Mouse (Mus musculus) retina, postnatal 1 day (tissue): ENCODE measurements around the gene Chit1.
A peak's percentile ranks its signal among the peaks of the same experiment; 100 is the strongest.

Experiments used
- DNase-seq: peaks from one replicate; pipeline ENCODE4 v3.0.0-alpha.2; 2012

The Chit1 gene

DNA sequence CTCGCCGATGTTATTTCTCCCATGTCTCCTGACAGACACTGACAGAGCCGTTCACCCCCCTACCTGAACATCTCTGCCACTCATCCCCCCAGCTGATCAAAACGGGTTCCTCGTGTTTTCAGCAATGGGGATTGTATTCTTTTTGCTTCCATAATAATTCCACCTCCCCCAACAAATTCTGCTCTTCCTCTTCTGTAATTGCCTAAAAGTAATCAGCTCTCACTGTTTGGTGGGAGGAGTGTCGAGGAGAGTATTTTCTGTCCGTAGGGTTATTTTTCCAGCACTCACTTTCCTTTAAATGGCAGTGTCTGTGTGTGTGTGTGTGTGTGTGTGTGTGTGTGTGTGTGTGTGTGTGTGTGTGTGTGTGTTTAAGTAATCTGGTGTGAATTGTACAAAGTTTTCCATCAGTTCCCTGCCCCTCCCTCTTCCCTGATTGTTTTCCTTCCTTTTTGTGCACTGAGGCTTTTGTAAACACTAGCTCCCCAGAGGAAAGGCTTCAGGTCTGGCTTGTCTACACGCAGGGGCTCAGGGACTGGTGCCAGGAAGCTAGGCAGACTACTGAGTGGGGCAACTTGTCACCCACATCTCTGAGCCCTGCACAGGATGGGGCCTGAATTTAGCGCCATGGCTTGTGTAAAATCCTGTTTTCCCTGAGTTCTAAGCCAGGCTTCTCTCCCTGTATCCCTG is 31.4 kb upstream of the Chit1 start:
- DNase-seq = no peak

DNA sequence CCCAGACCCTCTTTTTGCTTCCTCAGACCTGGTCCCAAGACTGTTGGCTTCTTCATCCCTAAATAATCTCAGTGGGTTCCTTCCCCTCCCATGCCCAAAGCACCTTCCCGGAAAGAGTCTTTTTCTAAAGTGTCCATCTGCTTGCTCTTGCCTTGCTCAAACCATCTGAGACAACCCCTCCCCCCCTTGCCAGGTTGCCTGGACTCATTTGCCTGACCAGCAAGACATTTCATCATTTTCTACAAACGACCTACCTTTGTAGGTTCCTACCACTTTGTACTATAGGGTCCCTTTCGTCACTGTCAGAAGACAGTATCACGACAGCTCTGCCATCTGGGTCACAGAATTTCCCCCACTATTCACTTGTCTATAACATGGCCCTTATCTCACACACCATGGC is 30.6 kb upstream of the Chit1 start:
- DNase-seq = no peak

DNA sequence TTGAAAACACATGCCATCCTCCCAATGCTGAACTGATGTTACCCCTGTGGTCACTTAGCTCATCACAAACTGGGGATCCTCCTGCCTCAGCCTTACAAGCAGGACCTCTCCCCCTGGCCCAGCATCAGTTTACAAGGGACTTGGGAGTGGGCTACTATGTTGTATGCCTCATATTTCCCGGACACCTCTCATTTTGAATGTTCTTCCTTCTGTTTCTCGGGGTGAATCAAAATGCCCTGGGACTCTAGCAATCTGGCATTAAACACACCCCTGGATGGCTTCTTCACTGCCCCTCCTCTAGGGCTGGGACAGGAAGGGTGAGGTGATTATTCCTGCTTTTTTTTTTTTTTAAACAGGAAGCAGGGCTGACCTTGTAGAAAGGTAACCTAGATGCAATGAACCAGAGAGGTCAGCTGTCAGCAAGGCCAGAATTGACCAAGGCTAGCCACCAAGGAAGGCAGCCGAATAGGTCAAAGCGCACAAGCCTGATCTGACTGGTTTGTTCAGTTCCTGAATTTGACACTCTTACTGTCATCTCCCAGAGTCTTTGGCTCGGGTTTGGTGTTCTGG is 30.1 kb upstream of the Chit1 start:
- no peak for DNase-seq

DNA sequence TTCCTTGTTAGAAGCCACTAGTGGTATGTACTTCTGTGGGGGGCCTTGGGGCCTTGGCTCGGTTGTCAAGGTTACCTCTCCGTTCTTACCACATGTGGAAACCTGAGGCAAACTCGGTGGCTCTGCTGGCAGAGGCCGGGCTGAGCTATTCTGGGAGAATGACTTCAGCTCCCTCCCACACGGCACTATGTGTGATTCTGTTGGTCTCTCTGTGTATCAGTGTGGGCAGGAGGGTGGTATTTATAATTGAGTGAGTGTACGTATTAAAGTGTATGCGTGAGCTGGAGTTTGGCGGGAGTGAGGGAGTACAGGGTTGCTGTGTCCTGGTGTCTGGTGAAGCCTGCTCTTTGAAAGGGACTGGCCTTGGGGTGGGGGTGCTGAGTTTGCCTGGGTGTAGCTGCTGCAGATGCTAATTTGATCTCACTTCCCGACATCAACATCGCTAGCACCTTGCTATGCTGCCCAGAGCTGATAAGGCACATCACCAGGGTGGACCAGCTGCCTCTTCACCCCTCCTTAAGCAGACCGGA is 28.0 kb upstream of the Chit1 start:
- DNase-seq = no peak

DNA sequence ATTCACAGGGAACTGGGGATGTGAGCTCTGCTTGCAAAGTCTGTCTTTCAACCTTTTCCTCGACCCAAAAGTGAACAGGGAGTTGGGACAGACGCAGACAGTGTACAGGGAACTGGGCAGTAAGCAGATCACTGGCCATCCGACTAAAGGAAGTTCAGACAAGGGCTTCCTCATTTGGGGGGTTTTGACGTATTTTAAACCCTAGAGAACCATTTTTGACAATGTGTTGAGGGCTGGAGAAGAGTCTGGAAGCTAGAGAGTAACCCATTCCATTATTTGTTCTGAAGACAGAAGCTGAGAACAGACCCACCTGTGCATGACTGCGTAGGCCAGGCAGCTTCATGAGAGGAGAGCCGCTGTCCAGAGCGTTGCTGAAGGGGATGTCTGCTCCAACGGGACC is 27.4 kb upstream of the Chit1 start:
- DNase-seq = no peak

DNA sequence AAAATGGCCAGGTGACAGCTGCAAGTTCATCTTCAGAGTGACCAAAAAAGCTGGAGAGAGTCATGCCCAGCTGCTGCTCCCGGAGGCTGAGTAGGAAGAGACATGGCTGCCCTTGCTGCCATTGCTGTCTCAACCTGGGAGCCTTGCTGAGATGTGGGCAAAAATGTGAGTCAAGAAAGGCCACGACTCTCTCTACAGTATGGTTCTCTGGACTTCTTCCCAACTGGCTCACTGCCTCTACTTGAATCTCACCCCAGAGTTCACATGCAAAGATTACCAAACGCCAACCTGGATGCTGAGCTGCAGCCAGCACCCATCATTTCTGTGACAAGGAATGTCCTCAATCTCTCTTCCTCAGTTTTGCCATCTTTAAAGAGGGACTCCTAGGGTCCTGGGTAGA is 26.9 kb upstream of the Chit1 start:
- DNase-seq = no peak

DNA sequence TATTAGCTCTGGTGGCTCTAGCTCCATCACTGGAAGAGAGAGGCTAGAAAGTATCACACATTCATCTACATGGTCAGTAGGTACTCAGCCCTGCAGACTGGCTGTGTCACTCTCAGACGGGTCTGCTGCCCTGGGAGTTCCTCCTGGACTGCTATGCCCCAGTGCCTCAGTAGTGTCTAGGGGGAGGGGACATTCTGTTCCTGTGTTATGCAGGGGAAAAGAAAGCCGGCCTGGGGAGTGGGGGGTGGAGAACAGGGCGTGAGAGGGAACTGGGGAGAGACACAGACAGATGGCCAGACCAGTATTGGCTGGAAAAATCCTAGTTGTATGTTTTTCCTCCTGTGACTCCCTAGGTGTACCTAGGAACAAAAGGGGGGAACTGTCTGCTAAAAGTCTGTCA is 25.0 kb upstream of the Chit1 start:
- DNase-seq = no peak

DNA sequence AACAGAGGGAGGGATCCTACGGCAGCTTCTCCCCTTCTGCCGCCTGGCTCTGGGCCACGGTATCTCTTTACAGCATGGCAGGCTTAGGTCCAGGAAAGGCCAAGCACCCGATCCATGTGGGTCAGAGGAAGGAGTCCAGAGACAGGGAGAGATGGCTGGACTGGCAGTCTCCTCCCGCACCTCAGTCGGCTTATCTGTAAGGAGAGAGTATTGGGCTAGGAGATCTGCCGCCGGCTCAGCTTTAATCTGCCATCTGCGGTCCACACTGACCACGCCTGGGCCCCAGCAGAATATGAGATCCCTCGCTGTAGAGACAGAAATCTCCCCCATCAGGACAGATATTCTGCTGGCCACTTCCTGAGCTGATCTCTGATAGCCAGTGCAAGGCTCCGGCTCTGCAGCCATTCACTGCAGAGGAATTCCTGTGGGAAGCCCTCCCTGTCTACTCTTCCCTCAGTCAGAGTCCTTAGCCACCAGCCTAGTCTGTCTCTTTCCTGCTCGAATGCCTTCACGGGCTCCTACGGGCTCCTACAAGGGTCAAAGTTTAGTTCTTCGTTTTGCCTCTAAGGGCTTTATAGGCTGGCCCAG is 24.1 kb upstream of the Chit1 start:
- peak; percentile 67 for DNase-seq

DNA sequence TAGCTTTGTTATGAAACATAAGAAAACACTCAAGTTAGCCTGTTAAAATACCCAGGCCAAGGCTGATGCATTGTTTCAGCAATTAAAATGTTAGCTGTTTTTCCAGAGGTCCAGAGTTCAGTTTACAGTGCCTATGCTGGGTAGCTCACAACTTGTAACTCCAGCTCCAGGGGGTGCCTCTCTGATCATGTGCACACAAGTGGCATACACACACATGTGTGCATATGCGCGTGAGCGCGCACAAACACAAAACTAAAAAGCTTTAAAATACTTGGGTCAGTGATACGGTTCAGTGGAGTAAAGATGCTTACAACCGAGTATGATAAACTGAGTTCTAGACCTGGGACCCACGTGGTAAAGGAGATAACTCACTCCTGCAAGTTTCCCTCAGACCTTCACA is 22.0 kb upstream of the Chit1 start:
- no peak for DNase-seq

DNA sequence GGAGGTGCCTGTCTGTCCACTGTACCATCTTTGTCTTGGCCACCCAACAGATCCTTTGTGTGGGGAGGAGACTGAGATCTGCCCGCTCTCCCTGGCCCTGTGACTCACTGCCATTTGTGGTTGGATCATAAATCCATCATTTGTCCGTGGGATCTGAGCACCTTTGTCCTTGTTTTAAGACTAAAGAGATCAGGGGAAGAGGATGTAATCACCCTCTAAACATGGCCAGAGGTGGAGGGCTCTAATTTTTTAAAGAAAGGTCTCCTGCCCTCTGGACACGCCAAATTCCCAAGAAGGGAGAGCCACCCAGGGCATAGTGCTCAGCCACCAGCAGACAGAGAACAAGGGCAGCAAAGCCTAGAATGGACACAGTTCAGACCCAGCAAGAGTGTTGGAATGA is 19.2 kb upstream of the Chit1 start:
- no peak for DNase-seq

DNA sequence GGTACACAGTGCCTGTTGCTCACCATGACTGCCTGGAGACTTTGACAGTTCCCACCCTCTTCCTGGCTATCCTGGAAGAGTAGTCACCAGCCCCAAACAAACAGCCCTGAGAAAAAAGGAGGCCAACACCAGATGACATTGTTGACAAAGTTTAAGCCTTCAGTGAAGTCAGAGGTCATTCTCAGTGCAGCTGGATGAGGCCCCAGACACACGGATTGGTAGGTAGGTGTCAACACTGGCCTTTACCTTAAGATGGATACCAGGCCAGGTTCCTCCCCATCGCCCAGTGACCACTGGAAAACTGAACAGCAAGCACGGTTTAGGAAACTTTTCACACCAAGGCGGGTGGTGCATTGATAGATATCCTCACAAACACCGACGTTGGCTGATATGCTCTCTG is 18.7 kb upstream of the Chit1 start:
- no peak for DNase-seq

DNA sequence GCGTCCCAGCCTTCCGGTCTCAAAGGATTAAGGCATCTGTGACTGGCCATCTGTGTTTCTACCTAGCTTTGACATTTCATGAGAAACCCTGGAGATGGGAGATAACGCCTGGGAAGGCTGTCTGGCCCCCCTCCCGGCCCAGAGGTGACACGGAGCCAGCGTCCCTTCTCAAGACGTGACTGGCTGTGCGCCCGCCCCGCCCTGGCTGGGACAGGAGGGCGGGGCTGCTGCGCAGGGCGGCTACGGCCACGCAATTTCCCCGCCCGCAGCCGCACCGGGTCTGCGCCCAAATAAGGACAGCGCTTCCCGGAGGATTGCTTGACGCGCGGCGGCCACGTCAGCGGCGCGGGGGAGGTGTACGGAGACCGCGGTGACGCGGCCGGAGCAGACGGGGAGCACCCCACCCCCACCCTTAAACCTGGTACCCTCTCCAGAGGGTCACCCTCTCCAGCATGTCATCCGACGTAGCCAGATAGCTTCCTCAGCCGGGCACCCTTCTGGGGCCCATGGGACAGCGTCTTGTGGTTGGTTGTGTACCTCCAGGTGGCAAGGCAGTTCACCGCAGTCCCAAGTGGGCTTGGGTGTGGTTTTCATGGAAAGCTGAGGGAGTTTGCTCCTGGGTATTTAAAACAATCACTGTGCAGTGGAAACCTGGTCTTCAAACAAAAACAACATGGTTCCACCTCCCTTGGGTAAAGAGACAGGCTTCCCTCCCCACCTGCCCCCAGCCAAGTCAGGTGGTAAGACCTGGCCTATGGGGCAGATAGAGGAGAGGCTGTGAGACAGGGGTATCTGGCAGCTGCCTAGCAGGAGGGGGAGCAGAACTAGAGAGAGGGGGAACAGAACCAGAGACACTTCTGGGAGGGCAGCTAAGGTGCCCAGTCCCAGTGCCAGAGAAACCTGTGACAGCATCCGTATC is 17.9 kb upstream of the Chit1 start:
- peak; percentile 93 for DNase-seq

DNA sequence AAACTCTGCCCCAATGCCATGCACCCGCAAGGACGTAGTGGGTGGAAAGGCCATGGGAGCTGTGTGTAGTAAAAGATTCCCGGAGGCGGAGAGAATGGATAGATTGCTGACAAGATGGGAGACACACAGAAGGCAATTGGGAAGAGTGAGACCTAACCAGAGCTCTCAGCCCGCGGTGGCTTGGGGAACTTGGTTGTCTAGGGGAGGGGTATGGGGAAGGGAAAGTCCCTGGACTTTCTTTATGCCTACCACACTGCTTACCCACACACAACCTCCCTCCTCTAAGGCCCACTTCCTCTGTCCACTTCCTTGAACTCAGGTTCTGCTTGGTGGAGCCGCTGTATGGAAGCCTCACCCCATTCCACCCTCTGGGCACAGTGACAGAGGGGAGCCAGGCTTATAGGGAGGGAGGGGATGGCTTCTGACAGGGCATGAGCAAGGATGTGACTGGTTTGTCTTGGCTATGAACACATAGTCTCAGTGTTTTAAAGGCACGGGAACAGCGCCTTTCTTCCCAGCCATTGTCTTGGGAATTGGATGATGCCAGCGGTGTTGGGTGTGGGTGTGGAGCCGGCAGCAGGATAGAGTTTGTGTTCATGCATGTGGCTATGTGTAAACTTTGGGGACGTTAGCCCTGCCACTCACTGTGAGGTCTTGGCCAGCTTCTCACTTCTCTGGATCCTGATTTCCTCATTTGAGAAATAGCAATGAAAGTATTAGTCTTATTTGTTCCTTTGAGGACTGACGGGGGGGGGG is 17.1 kb upstream of the Chit1 start:
- DNase-seq = no peak

DNA sequence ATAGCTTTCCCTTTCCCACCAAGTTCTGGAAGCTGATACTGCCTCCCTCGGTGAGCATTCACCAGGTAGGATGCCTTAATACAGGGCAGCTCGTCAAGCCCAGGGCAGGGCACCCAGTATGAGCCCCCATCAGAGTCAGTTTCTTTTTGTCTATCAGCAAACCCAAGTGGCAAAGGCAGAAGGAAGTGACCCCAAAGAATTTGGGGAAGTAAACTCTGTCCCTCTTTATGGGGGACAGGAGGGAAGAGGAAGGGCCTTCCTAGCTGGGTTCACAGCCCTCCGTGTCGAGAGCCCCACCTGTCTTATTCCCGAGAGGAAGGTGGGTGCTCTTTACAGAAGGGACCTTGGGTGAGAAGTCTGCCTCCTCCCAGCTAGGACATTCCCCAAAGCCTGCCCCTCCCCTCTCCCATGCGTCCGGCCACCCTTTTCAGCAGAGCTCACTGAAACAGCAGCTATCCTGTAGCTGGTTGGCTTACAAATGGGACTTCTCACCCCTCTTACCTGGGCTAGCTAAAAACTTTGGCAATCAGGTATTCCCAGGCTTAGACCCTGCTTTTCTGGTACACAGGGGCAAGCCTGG is 15.9 kb upstream of the Chit1 start:
- no peak for DNase-seq

DNA sequence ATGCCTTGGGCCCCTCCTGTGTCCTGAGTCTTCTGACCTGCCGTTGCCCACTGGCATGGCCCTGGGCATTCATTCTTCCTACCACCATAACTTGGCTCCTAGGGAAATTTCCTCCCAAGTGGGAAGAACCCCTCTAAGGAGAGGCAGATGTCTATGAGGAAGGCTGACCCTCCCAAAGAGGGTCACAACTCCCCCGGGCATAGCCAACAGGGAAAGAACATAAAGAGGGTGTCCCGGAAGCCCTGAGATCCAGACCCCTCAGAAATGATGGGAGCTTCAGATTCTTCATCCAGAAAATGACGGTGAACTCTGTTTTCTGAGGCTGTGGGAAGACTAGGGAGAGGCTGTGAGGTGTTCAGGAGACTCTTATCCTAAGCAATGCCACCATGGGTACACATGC is 15.3 kb upstream of the Chit1 start:
- DNase-seq = no peak

DNA sequence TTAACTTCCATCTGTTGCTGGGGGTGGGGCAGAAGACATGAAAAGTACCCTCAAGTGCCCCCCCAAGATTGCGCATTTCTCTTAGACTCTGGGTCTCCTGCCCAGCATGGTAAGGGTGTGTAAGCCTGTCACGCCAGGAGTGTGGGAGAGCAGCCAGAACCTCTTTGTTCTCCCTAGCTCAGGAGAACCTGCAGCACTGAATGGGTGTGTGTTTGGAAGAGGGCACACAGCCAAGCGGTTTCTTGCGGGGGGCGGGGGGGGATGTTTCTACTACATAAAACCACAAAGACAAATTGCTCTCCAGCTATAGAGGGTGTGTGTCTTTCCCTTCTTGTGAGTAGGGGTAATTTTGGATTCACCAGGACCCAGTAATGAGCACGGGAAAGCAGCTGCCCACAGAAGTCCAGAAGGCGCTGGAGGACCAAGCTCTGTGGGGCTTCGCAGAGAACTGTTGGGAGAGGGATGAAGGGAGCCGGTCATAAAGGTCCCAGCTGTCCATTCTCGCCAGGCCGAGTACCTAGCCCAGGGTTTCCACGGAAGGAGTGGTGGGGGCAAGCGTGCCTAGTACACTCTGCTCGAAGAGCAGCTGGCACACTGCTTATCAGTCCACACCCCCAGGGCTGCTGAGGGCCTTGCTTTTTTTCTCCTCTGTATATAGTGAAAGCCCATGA is 14.6 kb upstream of the Chit1 start:
- peak; percentile 86 for DNase-seq

DNA sequence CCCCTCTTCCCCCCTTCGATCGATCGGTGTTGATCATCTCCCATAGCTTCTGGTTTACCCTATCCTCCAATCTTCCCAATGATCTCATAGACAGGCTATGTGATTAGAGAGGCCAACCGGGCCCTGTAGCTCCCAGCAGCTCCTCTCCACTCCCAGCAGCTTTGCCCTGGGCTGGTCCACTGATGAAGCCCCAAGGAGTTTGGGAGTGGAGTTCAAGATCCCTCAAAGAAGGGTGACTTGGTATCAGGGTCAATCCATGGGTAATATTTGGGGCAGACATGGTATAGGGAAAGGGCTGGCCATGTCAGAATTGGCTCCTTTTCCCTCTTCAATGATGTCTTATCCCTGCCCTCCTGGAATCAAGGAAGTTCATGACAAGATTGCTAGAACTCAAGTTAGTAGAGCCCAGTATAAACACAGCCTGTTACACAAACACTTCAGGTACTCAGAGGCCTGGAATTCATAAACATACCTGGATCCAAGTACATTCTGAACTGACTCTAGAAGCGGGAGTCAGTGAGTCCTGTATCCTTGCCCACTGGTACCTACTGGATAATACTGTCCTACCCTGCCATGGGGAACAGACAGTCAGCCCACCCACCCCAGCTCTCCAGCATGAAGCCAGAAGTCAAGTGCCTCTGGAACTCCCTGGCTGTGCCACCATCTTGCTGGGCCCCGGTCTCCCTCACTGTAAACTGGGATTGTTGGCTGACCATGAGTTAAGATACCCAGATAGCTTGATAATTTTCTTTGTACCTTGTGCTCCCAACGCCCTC is 13.8 kb upstream of the Chit1 start:
- no peak for DNase-seq

DNA sequence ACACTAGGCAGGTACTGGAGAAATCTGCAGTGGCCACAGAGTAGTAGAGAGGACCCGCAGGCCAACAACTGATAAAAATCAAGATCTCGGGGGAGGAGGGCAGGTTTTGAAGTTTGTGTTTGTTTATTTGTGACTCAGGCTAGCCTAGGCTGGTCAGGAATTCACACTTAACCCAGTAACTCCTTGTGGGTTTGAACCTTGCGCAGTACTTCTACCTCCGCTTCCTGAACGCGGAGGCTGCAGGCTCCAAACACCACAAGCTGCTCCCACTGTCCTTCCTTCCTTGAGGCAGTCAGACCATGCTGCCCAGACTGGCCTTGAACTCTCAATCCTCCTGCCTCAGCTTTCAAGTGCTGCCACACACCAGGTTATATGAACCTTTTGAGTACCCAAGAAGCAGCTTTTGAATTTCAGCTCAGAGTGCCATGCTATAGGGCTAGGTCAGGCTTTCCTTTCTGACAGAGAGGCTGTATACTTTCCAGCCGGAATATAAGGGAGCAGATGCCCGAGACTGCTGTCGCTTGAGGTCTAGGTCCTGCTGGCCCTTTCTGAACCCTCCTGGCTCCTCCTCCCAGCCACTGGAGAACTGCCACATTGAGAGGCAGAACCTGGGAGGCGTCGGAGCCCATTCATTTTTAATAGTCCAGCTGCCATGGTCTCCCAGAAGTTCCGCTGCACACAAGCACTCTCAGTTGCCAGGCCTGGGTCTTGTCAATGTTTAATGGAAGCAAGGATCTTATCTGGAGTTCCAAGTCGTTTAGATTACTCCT is 12.9 kb upstream of the Chit1 start:
- peak; percentile 32 for DNase-seq

DNA sequence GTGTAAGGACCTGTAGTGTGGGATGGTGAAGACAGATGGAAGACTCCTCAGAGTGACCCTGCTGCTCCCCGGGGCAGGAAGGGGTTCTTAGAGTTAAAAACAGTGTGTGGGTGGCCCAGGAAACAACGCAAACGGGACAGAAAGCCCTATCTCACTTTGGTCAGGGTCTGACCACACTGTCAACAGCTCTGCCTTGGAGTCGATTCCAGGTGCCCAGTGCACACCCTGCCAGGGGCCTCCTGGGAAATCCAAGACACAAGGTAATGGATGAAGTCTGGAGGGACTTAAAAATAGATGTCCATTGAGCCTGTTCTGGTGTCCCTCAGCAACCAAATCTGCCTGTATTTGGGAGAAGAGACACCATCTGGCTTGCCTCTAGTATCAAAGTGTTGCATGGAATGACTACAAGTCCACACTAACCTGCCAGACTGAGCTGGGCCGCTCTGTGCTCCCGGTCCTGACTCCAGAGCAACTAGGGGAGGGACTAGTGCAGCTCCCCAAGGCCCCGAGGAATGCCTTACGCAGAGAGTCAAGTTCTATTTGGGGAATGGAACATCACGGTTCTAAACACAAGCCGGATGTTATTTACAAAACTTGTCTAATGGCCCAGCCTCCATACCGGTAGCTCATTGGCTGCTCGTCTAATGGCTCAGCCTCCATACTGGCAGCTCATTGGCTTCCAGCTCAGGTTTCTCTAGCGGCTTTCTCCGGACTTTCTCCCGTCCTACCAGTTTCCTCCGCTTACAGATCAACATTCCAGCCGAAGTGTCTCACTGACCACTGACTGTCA is 12.1 kb upstream of the Chit1 start:
- DNase-seq = peak; percentile 91
